Mouse (Mus musculus) intestine, embryonic 14.5 days (tissue): ENCODE measurements at regions not wholly inside any gene's neighbourhood (a gene's known extent, or its start where the extent isn't known, plus 50 kb on each side); places are given as distances from the start of the nearest gene placed in this dataset.

ENCODE experiments used
- ATAC-seq: fragments of 200-750 bp; cut with Nextera tagmentation; replicated peaks from 2 replicates; pipeline ENCODE4 v1.8.0; 2017; ENCODE audit warnings: low read depth, moderate number of reproducible peaks, moderate TSS enrichment, moderate library complexity; ENCODE audit not compliant: low FRiP score, low TSS enrichment
- DNase-seq: peaks from one replicate; pipeline ENCODE4 v3.0.0-alpha.2; 2018; ENCODE audit warnings: low spot score
- H3K27ac ChIP-seq: fragments of 300-500 bp; sonication (generic); 2 replicates; pipeline ENCODE4 v1.5.1; 2014; ENCODE audit warnings: low read depth, mild to moderate bottlenecking, control low read depth
- H3K27me3 ChIP-seq: fragments of 300-500 bp; sonication (generic); replicated peaks from 2 replicates; pipeline ENCODE4 v1.6.1; 2014; ENCODE audit warnings: low read length, control low read depth; ENCODE audit not compliant: control insufficient read depth, insufficient read depth
- H3K36me3 ChIP-seq: fragments of 300-500 bp; sonication (generic); 2 replicates; pipeline ENCODE4 v1.6.1; 2014; ENCODE audit warnings: low read length, control low read depth; ENCODE audit not compliant: control insufficient read depth, insufficient read depth
- H3K4me1 ChIP-seq: fragments of 300-500 bp; sonication (generic); replicated peaks from 2 replicates; pipeline ENCODE4 v1.6.1; 2014; ENCODE audit warnings: low read length, control low read depth, mixed read lengths; ENCODE audit not compliant: control insufficient read depth, insufficient read depth
- H3K4me2 ChIP-seq: fragments of 300-500 bp; sonication (generic); 2 replicates; pipeline ENCODE4 v1.6.1; 2014; ENCODE audit warnings: low read length
- H3K4me3 ChIP-seq: fragments of 300-500 bp; sonication (generic); 2 replicates; pipeline ENCODE4 v1.5.1; 2014; ENCODE audit warnings: low read depth, low read length, control low read depth, mixed read lengths
- H3K9ac ChIP-seq: fragments of 300-500 bp; sonication (generic); 2 replicates; pipeline ENCODE4 v1.6.1; 2014; ENCODE audit warnings: mild to moderate bottlenecking, low read length
- H3K9me3 ChIP-seq: fragments of 300-500 bp; sonication (generic); 2 replicates; pipeline ENCODE4 v1.6.1; 2016; ENCODE audit warnings: low read length, control low read depth; ENCODE audit not compliant: control insufficient read depth
- WGBS: fragments of 180-500 bp; shearing (Covaris S2); extraction: QIAGEN DNeasy Blood & Tissue Kit; methylation state at CpG from one replicate; pipeline ENCODE4 v1.1.7; 2014; 5-methylcytosine and 5-hydroxymethylcytosine counted together

GRCm38 (mm10) chr7:37837883-37838282 is 64.4 kb upstream of the Zfp536 start:
- no peak for ATAC-seq
- 75% methylated on average over 5 of the region's 5 CpGs for WGBS
- Histone ChIP-seq H3K4me1 (0 out of 2 replicates have a peak, but pooled peaks cover 9% of the 10 kb centered on the region), H3K9me3 (no peaks in the 10 kb centered on the region), H3K9ac (no peak overlapping the region), H3K4me2 (no peak overlapping the region), H3K27ac (no peak overlapping the region), H3K36me3 (no peaks in the 10 kb centered on the region), H3K4me3 (no peak overlapping the region), H3K27me3 (no peaks in the 10 kb centered on the region; the same call in 1 of the 2 replicates)
- no peak for DNase-seq

- DNase-seq (no peak), ATAC-seq (no peak)
- no peak overlapping the region for H3K9ac ChIP-seq
- H3K4me1 ChIP-seq, result 0 out of 2 replicates have a peak, but pooled peaks cover 8% of the 10 kb centered on the region
- H3K36me3 ChIP-seq, result no peaks in the 10 kb centered on the region
- no peaks in the 10 kb centered on the region; the same call in 1 of the 2 replicates for H3K27me3 ChIP-seq
- no peak overlapping the region for H3K4me2 ChIP-seq
- no peak overlapping the region for H3K4me3 ChIP-seq
- 84% methylated on average over 5 of the region's 5 CpGs for WGBS
- H3K27ac ChIP-seq, result no peak overlapping the region
- H3K9me3 ChIP-seq, result no peaks in the 10 kb centered on the region
These were observed 63.9 kb upstream of the Zfp536 start for GRCm38 (mm10) chr7:37837372-37837771.

GRCm38 (mm10) chr7:37833420-37833819 is 60.0 kb upstream of the Zfp536 start:
- Histone ChIP-seq H3K27ac (no peak overlapping the region), H3K27me3 (no peaks in the 10 kb centered on the region; the same call in 1 of the 2 replicates), H3K4me3 (no peak overlapping the region), H3K36me3 (no peaks in the 10 kb centered on the region), H3K9me3 (no peaks in the 10 kb centered on the region), H3K4me2 (no peak overlapping the region), H3K4me1 (no peaks in the 10 kb centered on the region), H3K9ac (no peak overlapping the region)
- DNase-seq (no peak), ATAC-seq (no peak)
- WGBS, result 85% methylated on average over 8 of the region's 8 CpGs

- no peak for DNase-seq
- Histone ChIP-seq H3K4me3 (no peak overlapping the region), H3K4me1 (no peaks in the 10 kb centered on the region), H3K27me3 (no peaks in the 10 kb centered on the region; the same call in 1 of the 2 replicates), H3K36me3 (no peaks in the 10 kb centered on the region), H3K27ac (no peak overlapping the region), H3K9ac (no peak overlapping the region), H3K9me3 (no peaks in the 10 kb centered on the region), H3K4me2 (no peak overlapping the region)
- no peak for ATAC-seq
- 54% methylated on average over 4 of the region's 4 CpGs for WGBS
These were observed 58.9 kb upstream of the Zfp536 start for GRCm38 (mm10) chr7:37832322-37832721.

- Histone ChIP-seq H3K4me1 (no peaks in the 10 kb centered on the region), H3K9ac (no peak overlapping the region), H3K9me3 (no peaks in the 10 kb centered on the region), H3K36me3 (no peaks in the 10 kb centered on the region), H3K27ac (no peak overlapping the region), H3K27me3 (no peaks in the 10 kb centered on the region), H3K4me3 (no peak overlapping the region), H3K4me2 (no peak overlapping the region)
- 77% methylated on average over 5 of the region's 5 CpGs for WGBS
- DNase-seq (no peak), ATAC-seq (no peak)
These were observed 52.3 kb upstream of the Zfp536 start for GRCm38 (mm10) chr7:37825766-37826165.
